Mouse (Mus musculus): ENCODE data around the gene Hecw2.

The Hecw2 gene

DNA sequence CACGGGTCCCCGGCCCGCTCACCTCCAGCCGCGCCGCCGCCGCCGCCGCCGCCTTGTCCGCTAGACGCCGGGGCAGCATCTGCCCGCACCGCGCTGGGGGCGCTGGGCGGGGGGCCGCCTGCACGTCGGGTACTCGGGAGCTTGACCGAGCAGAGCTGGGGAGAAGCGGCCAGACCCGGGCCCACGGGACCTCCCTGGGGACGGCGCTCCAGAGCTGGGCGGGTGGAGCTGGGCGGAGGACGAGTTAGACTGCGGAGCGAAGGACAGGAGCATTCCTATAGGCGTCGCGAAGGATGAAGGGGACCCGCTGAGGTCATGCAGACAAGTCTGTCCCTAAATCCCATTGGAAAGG lies at the start of gene Hecw2:
TSS of gene Hecw2 (minus strand) at position 215 of the 352 bp plus-strand sequence.
- no peak for DNase-seq (ENCODE audit: low read depth)

DNA sequence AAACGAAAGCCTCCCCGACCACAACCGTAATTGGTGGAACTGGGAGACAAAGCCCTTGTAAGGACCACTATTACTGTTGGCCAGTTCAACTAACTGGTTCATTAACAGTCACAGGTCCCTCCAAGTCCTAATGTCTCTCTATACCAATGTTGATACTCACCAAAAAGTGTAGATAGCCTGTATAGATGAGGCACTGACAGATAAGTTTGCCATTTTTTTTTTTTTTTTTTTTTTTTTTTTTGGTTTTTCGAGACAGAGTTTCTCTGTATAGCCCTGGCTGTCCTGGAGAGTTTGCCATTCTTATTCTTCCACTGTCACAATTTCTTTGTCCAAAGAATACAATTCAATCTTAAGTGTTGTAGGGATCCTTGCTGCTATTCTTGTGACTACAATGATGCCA lies 47.8 kb upstream of the Hecw2 start:
- no peak for DNase-seq (ENCODE audit: low read depth)

DNA sequence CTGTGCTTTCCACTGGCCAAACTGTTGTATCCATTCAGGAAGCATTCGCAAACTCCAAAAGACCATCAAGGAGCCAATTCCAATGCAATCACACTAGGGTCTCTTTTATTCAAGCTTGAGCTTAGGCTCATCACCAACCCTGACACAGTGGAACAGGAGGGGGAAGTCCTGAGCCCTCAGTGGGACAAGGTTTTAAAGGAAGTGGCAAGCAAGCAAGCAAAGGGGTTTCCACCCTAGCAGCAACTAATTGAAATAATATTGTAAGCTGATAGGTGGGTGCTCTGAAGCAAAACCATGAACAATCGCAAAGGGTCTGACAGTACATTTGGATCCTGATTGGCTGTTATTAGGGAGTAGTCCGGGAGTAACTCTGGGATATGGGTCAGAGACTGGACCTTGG lies 25.3 kb upstream of the Hecw2 start:
- DNase-seq (ENCODE audit: low read depth), result no peak

DNA sequence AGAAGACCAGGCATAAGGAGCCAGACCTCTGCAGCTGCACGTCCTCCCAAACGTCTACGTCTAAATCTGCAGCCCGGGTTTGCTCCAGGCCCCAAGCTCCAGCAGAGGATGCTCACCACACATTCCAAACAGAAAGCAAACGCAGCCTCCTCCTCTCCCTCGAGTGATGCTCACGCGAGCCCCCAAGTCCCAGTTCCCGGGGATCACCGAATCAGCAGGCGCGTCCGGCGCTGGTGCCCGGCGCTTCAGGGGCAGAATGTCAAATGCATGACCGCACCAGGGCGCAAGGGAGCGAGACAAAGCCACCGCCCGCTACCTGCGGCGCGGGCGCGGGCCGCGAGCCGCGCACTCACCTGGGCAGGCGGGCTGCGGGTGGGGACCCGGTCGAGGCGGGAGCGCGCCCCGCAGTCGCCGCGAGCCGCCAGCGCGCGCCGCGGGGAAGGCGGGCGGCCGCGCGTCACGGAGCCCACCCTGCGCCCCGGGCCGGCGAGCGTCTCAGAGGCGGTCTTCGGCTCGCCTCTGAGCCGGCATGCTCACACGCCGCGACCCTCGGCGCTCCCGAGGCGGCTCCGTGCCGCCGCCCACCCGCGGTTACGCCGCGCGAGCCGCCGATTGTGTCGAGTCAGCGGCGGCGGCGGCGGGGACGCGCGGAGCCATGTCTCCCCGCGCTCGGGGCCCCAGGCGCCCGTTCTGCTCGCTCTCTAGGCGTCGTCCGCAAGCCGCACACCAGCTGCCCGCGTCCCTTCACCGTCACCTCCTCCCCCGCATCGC lies 600 bp downstream of the Hecw2 start:
- no peak for DNase-seq (ENCODE audit: low read depth)

DNA sequence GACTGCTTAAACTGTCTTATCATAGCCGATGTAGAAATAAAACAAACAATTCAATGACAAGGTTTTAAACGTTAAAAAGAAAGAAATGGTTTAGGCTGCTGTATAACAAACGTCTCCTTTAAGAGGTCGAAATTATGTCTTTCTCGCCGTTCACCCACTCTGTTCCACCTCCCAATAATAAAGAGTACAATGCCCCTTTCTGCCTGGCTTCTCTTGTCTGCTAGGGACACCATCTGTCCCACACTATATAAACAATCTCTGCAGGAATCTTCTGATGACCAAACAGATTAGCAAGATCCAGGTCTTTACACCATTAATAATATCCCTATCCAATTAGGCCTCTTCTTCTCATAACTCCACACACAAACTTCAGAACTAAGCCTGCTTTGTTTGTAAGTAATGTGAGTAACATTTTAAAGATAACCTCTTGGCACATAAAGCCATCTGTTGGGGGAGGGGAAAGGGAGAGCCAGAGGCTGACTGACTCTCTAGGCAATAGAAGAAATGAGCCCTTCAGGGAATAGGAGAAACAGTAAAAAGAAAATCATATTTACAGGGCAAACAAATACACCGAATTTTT lies 1.7 kb downstream of the Hecw2 start:
- no peak for DNase-seq (ENCODE audit: low read depth)

DNA sequence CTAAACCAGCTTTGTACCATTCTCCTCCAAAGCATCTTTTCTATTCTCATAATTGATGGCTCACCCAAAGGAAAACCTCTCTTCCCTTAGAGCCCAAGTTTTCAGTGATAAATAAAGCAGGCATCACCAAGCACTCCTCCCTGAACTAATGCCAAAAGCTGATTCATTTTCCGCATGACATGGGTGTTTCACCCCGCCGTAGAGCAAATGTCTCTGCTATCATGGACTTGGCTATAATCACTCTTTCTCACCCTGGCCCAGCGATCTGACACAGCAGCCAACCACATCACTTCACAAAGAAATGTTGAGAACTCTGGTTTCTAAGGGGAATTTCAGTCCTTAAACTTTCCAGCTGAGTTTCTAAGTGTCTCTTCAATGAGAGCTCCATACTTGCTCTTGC lies 7.4 kb downstream of the Hecw2 start:
- DNase-seq (ENCODE audit: low read depth), result no peak

DNA sequence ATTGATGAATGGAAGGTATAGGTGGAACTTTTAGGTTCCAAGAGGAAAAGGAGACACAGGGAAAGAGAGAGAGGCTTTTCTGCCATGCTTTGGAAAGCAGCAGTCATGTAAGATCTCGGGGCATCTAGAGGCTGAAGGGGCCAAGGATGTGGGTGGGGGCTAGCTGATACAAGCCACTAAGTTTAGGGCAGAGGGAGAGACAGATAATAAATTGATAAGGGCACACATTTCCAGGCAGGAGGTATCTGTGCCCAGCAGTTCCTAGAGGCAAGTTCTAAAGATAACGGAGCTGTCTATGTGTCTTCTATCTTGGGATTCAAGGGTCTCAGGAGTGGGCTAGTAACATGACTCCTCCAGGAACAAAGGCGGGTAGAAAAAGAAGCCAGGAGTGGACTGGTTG lies 8.6 kb downstream of the Hecw2 start:
- no peak for DNase-seq (ENCODE audit: low read depth)

DNA sequence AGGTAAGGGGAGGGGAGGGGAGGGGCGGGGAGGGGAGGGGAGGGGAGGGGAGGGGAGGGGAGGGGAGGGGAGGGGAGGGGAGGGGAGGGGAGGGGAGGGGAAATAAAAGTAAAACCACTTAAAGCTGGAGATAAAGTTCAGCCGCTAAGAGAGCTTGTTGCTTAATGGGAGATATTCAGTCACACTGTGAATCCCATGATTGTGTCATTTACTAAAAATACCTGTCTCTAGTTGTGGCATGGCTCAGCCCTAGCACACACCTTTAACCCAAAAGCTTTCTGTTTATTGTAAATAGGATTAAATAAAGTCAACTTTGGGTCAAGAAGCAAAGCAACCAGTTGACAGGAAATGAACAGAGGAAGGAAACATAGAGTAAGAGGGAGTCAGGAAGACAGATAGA lies 14.3 kb downstream of the Hecw2 start:
- no peak for DNase-seq (ENCODE audit: low read depth)

DNA sequence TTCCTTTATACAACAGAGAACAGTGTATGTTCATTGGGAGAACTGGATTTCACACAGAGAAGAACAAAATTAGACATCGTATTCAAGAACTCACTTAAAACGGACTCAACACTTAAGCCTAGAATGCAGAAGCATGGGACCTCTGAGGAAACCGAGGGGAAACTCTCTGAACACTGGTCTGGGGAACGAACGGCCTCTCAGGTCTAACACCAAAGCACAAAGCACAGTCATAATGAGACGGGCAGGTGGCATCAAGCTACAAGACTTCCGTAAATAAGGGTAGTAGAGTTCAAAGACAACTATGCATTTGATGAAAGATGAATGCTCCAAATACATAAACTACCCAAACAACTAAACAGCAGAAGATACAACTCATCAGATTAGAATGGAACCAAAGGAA lies 15.8 kb downstream of the Hecw2 start:
- DNase-seq (ENCODE audit: low read depth), result no peak

DNA sequence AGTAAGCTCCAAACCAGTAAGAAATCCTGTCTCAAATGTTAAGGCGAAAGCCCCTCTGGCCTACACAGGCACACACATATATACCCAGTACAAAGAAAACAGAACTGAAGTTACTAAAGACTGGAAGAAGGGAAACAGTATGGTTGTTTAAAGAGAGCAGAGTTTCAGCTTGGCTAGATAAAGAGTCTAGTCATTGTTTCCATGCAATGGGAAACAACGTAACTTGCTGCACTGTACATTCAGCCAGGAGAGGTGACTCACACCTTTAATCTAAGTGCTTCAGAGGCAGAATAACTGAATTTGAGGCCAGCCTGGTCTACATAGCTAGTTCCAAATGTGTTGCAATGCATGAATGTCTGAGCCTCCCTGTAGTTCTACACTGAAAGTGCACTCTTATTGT lies 18.4 kb downstream of the Hecw2 start:
- no peak for DNase-seq (ENCODE audit: low read depth)

DNA sequence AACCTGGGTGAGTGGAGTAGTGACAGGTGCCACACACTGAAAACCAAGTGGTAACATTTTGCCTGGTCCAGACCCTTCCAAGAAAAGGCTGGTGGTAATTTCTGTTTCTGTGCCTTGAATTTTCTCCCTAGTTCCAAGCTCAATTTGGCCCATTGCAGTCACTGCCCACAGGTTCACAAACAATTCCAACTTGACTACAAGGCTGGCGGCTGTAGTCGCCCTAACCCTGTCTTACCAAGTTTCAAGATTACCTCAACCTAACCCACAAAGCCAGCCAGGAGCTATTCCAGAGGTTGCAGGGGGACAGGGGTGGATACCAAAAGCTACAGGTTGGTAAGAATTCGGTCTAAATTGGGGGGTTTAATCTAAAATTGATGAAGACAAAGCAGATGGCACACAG lies 27.0 kb downstream of the Hecw2 start:
- DNase-seq (ENCODE audit: low read depth), result no peak

DNA sequence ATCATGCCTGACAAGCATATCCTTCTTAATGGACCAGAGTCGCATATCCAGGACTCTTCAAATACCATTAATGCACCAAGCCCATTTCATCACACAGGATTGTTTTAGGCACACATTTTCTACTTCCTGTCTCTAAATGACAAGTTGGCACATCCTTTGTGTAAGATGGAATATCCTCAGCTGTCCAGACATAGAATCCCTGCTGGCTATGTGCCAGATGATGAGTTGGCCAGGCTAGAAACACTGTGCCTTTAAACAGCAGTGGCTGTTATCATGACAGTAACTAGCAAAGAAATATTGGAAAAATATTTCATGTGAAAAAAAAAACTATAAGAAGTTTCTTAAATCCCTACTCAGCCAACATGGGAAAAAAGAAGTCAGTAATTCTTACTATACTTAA lies 35.4 kb downstream of the Hecw2 start:
- no peak for DNase-seq (ENCODE audit: low read depth)

DNA sequence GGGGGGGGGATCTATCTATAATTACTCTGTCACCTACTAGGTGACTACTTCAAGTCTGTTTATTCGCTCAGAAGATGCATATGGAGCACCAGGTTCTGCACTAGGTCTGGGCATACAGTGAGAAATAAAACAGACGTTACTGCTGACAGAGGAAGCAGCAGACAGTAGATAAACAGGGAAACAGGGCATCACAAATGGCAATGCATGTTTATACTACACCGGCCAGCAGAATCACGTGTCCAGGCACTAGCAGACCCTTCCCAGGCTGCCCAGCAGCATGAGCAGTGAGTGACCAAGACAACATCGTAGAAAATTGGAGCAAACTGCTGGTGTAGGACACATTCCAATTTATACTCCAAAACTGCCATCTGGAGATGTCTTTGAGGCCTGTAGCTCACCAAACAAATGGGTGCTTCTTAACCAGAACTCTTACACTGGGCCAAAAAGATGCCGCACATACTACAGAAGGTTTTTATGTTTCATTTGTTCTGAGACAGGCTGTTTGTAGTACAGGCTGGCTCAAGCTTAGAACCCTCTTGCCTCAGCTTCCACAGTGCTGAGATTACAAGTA lies 41.7 kb downstream of the Hecw2 start:
- no peak for DNase-seq (ENCODE audit: low read depth)

DNA sequence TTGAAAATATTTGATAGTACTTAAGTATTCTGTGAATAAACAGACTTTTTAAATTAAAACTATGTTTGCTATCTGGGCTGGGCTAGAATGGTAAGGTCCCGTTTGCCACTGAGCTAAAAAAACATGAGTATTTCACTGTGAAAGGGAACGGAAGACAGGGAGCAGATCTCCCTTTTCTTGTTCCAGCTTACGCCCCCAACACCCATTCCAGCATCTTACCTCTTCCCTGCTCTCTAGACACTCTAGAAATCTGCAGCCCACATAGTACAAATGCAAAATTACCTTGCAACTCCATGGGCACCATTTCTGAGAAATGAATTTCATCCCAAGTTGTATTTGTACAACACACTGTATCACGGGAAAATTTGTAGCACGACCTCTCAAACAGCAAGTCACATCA lies 49.9 kb downstream of the Hecw2 start:
- DNase-seq (ENCODE audit: low read depth), result no peak

DNA sequence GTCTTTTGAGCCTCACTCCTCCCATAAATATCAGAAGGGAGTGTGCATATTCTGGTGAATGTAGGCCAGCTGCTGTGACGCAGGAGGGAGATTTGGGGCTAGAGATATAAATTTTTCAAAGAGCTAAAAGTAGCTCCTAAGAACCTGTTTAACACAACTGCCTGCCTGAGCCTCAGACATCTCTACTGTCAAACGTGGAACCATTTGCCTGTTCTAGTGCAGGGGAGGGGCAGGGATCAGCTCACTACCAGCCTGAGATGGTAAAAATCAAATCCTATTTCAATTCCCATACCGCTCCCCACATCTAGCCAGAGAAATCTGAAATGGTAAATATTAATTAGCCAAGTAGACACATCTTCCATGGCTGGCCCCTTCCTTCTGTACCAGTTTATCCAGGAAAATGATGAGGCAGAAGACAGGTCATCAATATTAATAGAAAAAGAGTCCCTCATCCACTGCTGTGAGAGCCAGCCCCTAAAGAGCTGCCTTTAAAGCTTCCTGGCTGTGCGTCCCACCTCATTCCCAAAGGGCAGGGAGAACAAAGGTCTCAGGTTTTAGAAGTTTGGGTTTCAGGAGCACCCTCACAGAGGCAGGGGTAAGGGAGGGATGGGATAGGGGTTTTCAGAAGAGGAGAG lies 61.0 kb downstream of the Hecw2 start:
- DNase-seq (ENCODE audit: low read depth), result no peak

DNA sequence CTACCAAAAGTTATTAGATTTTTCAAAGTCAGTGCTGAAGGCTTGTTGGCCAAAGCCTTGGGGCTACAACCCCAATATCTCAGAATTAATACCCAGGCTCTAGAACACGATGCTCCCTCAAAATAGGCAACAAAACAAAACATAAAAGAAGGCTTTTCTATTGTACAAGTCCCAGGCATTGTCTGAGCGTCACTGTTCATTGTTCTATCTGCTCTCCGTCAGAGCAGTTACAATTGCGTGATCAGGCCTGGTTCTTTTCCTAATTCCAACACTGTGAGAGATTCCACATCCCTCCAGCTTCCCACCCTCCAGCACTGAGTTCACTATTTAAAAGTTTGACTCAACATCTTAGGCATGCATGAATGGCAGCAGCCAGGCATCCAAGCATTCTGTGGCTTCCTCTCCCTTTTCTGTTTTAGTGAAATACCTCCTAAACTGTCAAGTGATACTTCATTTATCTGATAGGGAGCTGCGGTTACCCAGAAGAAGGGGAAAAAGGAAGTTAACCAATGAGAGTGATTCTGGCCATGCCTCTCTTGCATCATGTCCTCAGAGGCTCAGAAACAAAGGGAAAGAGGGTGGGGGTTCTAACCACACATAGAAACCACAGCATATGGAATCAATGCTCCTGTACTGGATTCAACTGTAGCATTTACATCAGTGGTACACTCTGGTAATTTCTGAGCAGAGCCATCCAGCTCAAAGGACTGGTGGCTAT lies 66.1 kb downstream of the Hecw2 start:
- no peak for DNase-seq (ENCODE audit: low read depth)

DNA sequence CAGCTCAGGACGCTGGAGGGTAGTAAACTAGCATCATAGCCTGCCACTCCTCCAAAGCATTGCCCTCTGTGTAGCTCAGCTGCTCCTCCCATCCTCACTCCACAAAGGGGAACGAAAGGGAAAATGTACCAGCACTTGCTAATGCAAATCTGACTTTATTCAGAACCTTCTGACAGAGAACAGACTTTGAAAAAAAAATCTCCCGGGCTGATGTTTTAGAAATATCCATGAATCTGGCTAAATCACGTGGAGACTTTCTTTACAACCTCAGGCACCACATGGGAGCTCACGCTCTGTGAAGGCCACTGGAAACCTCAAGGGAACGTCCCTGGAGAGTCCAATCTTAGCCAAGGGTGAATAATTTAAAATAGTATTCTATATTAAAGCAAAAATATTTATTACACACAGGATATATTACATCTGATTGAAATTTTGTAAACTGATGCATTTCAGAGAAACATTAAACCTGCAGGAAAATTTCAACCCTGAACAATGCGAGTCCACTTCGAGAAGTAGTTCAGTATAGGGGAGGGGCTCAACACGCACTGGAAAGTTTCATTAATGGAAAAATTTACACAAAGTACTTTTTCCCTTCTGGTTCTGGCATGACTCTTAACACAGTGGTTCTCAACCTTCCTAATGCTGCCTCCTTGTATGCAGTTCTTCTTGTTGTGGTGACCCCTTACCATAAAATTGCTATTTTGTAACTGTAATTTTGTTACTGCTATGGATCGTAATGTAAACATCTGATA lies 67.8 kb downstream of the Hecw2 start:
- DNase-seq (ENCODE audit: low read depth), result no peak

DNA sequence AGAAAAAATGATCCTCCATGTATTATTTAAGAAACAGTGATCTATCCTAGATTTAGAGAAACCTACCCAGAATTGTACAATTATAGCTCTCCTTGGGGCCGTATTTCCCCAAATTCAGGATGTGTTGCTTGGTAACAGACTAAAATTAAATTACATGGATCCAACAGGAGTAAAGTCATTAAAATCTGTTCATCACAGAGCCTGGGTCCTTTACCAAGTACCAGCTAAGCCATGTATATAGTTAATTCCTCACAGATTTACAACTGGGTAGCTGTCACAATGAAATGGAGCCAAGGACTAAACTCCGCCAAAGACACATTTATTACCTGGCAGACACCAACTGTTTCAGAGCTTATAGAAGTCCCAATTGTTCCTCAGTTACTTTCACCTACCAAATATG lies 72.4 kb downstream of the Hecw2 start:
- no peak for DNase-seq (ENCODE audit: low read depth)

DNA sequence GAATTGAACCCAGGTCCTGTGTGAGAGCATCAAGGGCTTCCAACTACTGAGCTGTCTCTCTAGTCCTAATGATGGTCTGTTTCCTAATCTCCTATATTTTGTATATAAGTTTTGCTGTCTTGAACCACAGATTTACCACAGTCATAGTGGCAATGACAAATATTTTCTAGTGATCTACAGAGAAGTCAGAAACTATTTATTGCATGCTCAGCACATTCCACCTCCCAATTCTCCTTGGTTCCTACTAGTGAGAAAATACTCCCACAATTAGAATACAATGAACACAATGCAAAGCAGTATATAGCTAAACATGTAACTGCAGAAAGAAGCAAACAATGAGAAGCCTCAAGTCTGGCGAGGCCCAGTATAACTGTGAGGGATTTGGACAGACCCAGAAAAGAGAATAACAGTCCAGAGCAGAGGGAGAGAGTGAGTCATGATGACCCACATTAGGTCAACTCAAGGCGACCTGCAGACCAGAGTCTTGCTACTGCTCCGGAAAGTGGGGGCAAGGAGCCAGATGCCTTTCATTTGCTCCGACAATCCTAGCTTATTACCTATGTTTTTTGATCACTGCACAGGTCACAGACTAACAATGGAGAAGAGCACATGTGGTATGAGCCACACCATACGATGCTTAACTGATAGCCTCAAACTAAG lies 73.8 kb downstream of the Hecw2 start:
- DNase-seq (ENCODE audit: low read depth), result no peak

DNA sequence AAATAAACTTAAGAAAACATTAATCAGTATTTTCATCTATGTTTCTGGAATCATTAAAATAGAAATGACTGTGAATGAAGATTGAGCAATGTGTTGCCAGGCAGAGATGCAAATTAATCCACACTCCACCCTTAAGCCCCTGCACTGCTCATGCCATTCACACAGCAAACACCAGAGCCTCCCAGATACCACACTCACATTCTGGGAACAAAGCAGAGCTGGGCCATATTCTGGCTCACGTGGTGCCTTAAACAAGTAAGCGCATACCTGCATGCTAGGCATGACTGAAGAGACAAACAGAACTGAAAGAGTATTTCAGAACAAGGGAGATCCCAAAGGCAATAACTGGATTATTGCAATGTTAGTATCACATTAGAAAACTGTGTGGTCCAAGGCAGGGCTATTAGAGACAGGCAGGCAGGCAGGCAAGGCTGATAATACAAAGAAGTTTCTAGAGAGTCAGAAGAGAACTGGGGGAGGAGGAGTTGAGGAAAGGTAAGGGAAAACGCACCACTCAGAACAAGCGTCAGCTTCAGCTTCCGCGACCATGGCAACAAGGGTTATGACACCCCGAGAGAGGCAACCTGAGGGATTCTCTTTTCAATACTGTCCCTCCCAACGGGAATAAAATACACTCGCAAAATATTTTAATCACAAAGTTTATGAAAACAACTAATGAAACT lies 75.2 kb downstream of the Hecw2 start:
- DNase-seq (ENCODE audit: low read depth), result no peak

Data from c-Kit-positive CD71-positive TER-119-negative erythroid progenitor cells, embryonic 14.5 days (primary cell).